Mouse (Mus musculus): ENCODE measurements around the gene Stk40. TPM values are rescaled to one million over a fixed set of nuclear protein-coding genes. Genes with fewer than 3 reads are reported as not detected.

The Stk40 gene
- polyA plus RNA-seq, 1 experiment from 2014 or later = 17.3 TPM

- no peak overlapping the region for H3K4me2 ChIP-seq (replicated peaks; ENCODE audit: low read depth)
- ATAC-seq (ENCODE audit: low FRiP score, low TSS enrichment) (peak; percentile 55), DNase-seq (ENCODE audit: low spot score) (peak; percentile 40)
- TF ChIP-seq CTCF (IDR thresholded peaks at IDR 0.05; ENCODE audit: low read depth) (no peak), EP300 (optimal IDR thresholded peaks at IDR 0.05) (no peak)
- H3K27ac ChIP-seq (replicated peaks) = no peak overlapping the region; the same call in 1 of the 2 replicates
- 45% methylated on average over 6 of the region's 6 CpGs for WGBS
- no peak overlapping the region for H3K4me3 ChIP-seq (ENCODE audit: low read depth, low read length)
- no peaks in the 10 kb centered on the region for H3K4me1 ChIP-seq (replicated peaks; ENCODE audit: control insufficient read depth, insufficient read depth)
- H3K27me3 ChIP-seq (ENCODE audit: control insufficient read depth, insufficient read depth, low read length) = no peaks in the 10 kb centered on the region
- no peak overlapping the region for H3K9ac ChIP-seq (ENCODE audit: low read length)
- H3K9me3 ChIP-seq (ENCODE audit: control insufficient read depth, low read length) = no peaks in the 10 kb centered on the region
- no peaks in the 10 kb centered on the region for H3K36me3 ChIP-seq (ENCODE audit: control insufficient read depth, insufficient read depth, low read length)
These were observed 12.2 kb downstream of the Stk40 start for GRCm38 (mm10) chr4:126115871-126116521.

- Histone ChIP-seq H3K4me2 (replicated peaks; ENCODE audit: low read depth) (no peak overlapping the region), H3K9ac (ENCODE audit: low read length) (no peak overlapping the region), H3K27ac (replicated peaks) (no peak overlapping the region), H3K36me3 (ENCODE audit: control insufficient read depth, insufficient read depth, low read length) (no peaks in the 10 kb centered on the region), H3K9me3 (ENCODE audit: control insufficient read depth, low read length) (no peaks in the 10 kb centered on the region), H3K4me3 (ENCODE audit: low read depth, low read length) (no peak overlapping the region), H3K4me1 (replicated peaks; ENCODE audit: control insufficient read depth, insufficient read depth) (no peaks in the 10 kb centered on the region), H3K27me3 (ENCODE audit: control insufficient read depth, insufficient read depth, low read length) (no peaks in the 10 kb centered on the region)
- WGBS = 85% methylated on average over 8 of the region's 8 CpGs
- no peak for TF ChIP-seq EP300 (optimal IDR thresholded peaks at IDR 0.05)
- ATAC-seq (ENCODE audit: low FRiP score, low TSS enrichment) = no peak
- no peak for DNase-seq (ENCODE audit: low spot score)
These were observed 13.4 kb downstream of the Stk40 start for GRCm38 (mm10) chr4:126117116-126117515.

GRCm38 (mm10) chr4:126118651-126119050 is 14.9 kb downstream of the Stk40 start:
- no peak overlapping the region for H3K9ac ChIP-seq (ENCODE audit: low read length)
- no peak for TF ChIP-seq CTCF (IDR thresholded peaks at IDR 0.05; ENCODE audit: low read depth)
- TF ChIP-seq EP300 (optimal IDR thresholded peaks at IDR 0.05) = no peak
- no peaks in the 10 kb centered on the region for H3K27me3 ChIP-seq (ENCODE audit: control insufficient read depth, insufficient read depth, low read length)
- H3K4me2 ChIP-seq (replicated peaks; ENCODE audit: low read depth) = no peak overlapping the region
- no peaks in the 10 kb centered on the region; the same call in 1 of the 2 replicates for H3K36me3 ChIP-seq (ENCODE audit: control insufficient read depth, insufficient read depth, low read length)
- H3K9me3 ChIP-seq (ENCODE audit: control insufficient read depth, low read length) = no peaks in the 10 kb centered on the region
- WGBS = 84% methylated on average over 4 of the region's 4 CpGs
- DNase-seq (ENCODE audit: low spot score) (no peak), ATAC-seq (ENCODE audit: low FRiP score, low TSS enrichment) (no peak)
- no peak overlapping the region for H3K4me3 ChIP-seq (ENCODE audit: low read depth, low read length)
- H3K27ac ChIP-seq (replicated peaks) = no peak overlapping the region
- no peaks in the 10 kb centered on the region for H3K4me1 ChIP-seq (replicated peaks; ENCODE audit: control insufficient read depth, insufficient read depth)

- Histone ChIP-seq H3K4me2 (replicated peaks; ENCODE audit: low read depth) (no peak overlapping the region), H3K9ac (ENCODE audit: low read length) (no peak overlapping the region), H3K36me3 (ENCODE audit: control insufficient read depth, insufficient read depth, low read length) (no peaks in the 10 kb centered on the region; the same call in 1 of the 2 replicates), H3K4me3 (ENCODE audit: low read depth, low read length) (no peak overlapping the region), H3K9me3 (ENCODE audit: control insufficient read depth, low read length) (no peaks in the 10 kb centered on the region), H3K4me1 (replicated peaks; ENCODE audit: control insufficient read depth, insufficient read depth) (no peaks in the 10 kb centered on the region), H3K27ac (replicated peaks) (no peak overlapping the region), H3K27me3 (ENCODE audit: control insufficient read depth, insufficient read depth, low read length) (no peaks in the 10 kb centered on the region)
- DNase-seq (ENCODE audit: low spot score) (no peak), ATAC-seq (ENCODE audit: low FRiP score, low TSS enrichment) (no peak)
- no peak for TF ChIP-seq EP300 (optimal IDR thresholded peaks at IDR 0.05)
- TF ChIP-seq CTCF (IDR thresholded peaks at IDR 0.05; ENCODE audit: low read depth) = no peak
- 89% methylated on average over 1 of the region's 1 CpGs for WGBS
These were observed 15.3 kb downstream of the Stk40 start for GRCm38 (mm10) chr4:126119051-126119450.

DNA sequence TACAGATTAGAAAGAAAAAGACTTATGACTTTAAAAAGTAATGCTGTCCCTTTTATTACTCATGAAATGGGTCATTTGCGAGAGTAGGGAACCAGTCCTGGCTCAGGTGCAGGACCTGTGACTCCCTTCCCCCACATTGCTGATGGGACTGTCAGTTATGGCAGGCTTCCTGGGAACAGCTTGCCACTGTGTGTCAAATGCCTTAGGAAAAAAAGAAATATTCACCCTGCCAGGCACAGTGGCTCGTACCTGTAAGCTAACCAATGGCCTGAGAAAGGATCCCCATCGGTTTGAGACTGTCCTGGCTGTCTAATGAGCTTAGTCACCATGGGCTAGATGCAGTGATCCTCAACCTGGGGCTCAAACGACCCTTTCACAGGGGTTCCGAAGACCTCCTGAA is 16.3 kb downstream of the Stk40 start:
- H3K4me2 ChIP-seq (replicated peaks; ENCODE audit: low read depth) = no peak overlapping the region
- ATAC-seq (ENCODE audit: low FRiP score, low TSS enrichment) (no peak), DNase-seq (ENCODE audit: low spot score) (no peak)
- no peaks in the 10 kb centered on the region for H3K27me3 ChIP-seq (ENCODE audit: control insufficient read depth, insufficient read depth, low read length)
- H3K4me1 ChIP-seq (replicated peaks; ENCODE audit: control insufficient read depth, insufficient read depth) = no peaks in the 10 kb centered on the region
- 89% methylated on average over 5 of the region's 5 CpGs for WGBS
- TF ChIP-seq EP300 (optimal IDR thresholded peaks at IDR 0.05) (no peak), CTCF (IDR thresholded peaks at IDR 0.05; ENCODE audit: low read depth) (no peak)
- no peaks in the 10 kb centered on the region for H3K9me3 ChIP-seq (ENCODE audit: control insufficient read depth, low read length)
- peaks cover 5% of the 10 kb centered on the region for H3K36me3 ChIP-seq (ENCODE audit: control insufficient read depth, insufficient read depth, low read length)
- no peak overlapping the region for H3K9ac ChIP-seq (ENCODE audit: low read length)
- no peak overlapping the region for H3K4me3 ChIP-seq (ENCODE audit: low read depth, low read length)
- no peak overlapping the region for H3K27ac ChIP-seq (replicated peaks)

GRCm38 (mm10) chr4:126120506-126120905 is 16.7 kb downstream of the Stk40 start:
- Histone ChIP-seq H3K4me2 (replicated peaks; ENCODE audit: low read depth) (no peak overlapping the region), H3K4me1 (replicated peaks; ENCODE audit: control insufficient read depth, insufficient read depth) (no peaks in the 10 kb centered on the region), H3K27me3 (ENCODE audit: control insufficient read depth, insufficient read depth, low read length) (no peaks in the 10 kb centered on the region), H3K4me3 (ENCODE audit: low read depth, low read length) (no peak overlapping the region), H3K9me3 (ENCODE audit: control insufficient read depth, low read length) (no peaks in the 10 kb centered on the region), H3K9ac (ENCODE audit: low read length) (no peak overlapping the region), H3K27ac (replicated peaks) (no peak overlapping the region), H3K36me3 (ENCODE audit: control insufficient read depth, insufficient read depth, low read length) (peaks cover 7% of the 10 kb centered on the region)
- DNase-seq (ENCODE audit: low spot score) (no peak), ATAC-seq (ENCODE audit: low FRiP score, low TSS enrichment) (no peak)
- TF ChIP-seq CTCF (IDR thresholded peaks at IDR 0.05; ENCODE audit: low read depth) (no peak), EP300 (optimal IDR thresholded peaks at IDR 0.05) (no peak)
- 95% methylated on average over 2 of the region's 2 CpGs for WGBS

All from stomach, postnatal 0 days (tissue).